In genomic region chr6:88201926-88202700, GRCm38 (mm10) we compare ENCODE assay signal across 12 mouse cellular contexts. TPM values are rescaled to one million over a fixed set of nuclear protein-coding genes. Genes with fewer than 3 reads are reported as not detected.
DNase-seq lines count a peak whose midpoint lies in the region; ATAC-seq lines count a peak whose summit lies in the region.
"Had no signal": no experiment of that assay in that cellular context is flagged by ENCODE, and none has a peak within 500 bp of the region (broad histone marks: within the 10 kb centered on the region; RNA-seq: fewer than 3 reads in every experiment).

No protein-coding gene starts in this region.

- H3K9me3 ChIP-seq in forebrain, embryonic 11.5 days (ENCODE audit: control insufficient read depth, low read length): no peaks in the 10 kb centered on the region
- H3K9me3 ChIP-seq in forebrain, embryonic 15.5 days: no peaks in the 10 kb centered on the region
- no peaks in the 10 kb centered on the region for H3K9me3 ChIP-seq in liver, embryonic 11.5 days (ENCODE audit: control insufficient read depth, low read length)
- H3K9me3 ChIP-seq in embryonic facial prominence, embryonic 15.5 days (replicated peaks): no peaks in the 10 kb centered on the region
- H3K9me3 ChIP-seq in midbrain, embryonic 13.5 days: no peaks in the 10 kb centered on the region

- ATAC-seq in forebrain, embryonic 11.5 days (replicated peaks; ENCODE audit: low FRiP score): no peak
- ATAC-seq in forebrain, embryonic 15.5 days (replicated peaks): no peak
- ATAC-seq in liver, embryonic 11.5 days (replicated peaks; ENCODE audit: low FRiP score): no peak
- no peak for ATAC-seq in embryonic facial prominence, embryonic 15.5 days (ENCODE audit: insufficient number of reproducible peaks, low FRiP score, low TSS enrichment, low read depth)
- ATAC-seq in midbrain, embryonic 13.5 days: no peak
- ATAC-seq in monocyte, adult 5-6 weeks (replicated peaks; ENCODE audit: insufficient number of reproducible peaks, low FRiP score, low TSS enrichment, poor library complexity, severe bottlenecking): no peak

- H3K4me2 ChIP-seq in forebrain, embryonic 11.5 days (ENCODE audit: low read depth, low read length, severe bottlenecking): no peak overlapping the region
- no peak overlapping the region for H3K4me2 ChIP-seq in forebrain, embryonic 15.5 days (replicated peaks)
- H3K4me2 ChIP-seq in liver, embryonic 11.5 days: peak overlapping the region; percentile 60
- H3K4me2 ChIP-seq in embryonic facial prominence, embryonic 15.5 days (replicated peaks): peak overlapping the region; percentile 19; the same call in 1 of the 2 replicates
- peak overlapping the region; percentile 64 for H3K4me2 ChIP-seq in midbrain, embryonic 13.5 days (replicated peaks)

- no peak overlapping the region for H3K4me3 ChIP-seq in forebrain, embryonic 11.5 days (ENCODE audit: low read depth, low read length)
- no peak overlapping the region for H3K4me3 ChIP-seq in forebrain, embryonic 15.5 days
- no peak overlapping the region; the same call in 1 of the 2 replicates for H3K4me3 ChIP-seq in liver, embryonic 11.5 days (ENCODE audit: low read depth, low read length)
- peak overlapping the region; percentile 5 for H3K4me3 ChIP-seq in embryonic facial prominence, embryonic 15.5 days (replicated peaks)
- peak overlapping the region; percentile 47 for H3K4me3 ChIP-seq in midbrain, embryonic 13.5 days (replicated peaks)

- H3K9ac ChIP-seq in forebrain, embryonic 11.5 days (ENCODE audit: low read length): no peak overlapping the region
- H3K9ac ChIP-seq in forebrain, embryonic 15.5 days (replicated peaks): no peak overlapping the region
- H3K9ac ChIP-seq in liver, embryonic 11.5 days (ENCODE audit: low read depth, low read length): no peak overlapping the region
- H3K9ac ChIP-seq in embryonic facial prominence, embryonic 15.5 days: no peak overlapping the region
- no peak overlapping the region for H3K9ac ChIP-seq in midbrain, embryonic 13.5 days (replicated peaks)

- 4% methylated on average over 15 of the region's 15 CpGs for WGBS in forebrain, embryonic 11.5 days
- WGBS in forebrain, embryonic 15.5 days: 7% methylated on average over 15 of the region's 15 CpGs
- 19% methylated on average over 15 of the region's 15 CpGs for WGBS in liver, embryonic 11.5 days
- 24% methylated on average over 15 of the region's 15 CpGs for WGBS in embryonic facial prominence, embryonic 15.5 days
- 3% methylated on average over 15 of the region's 15 CpGs for WGBS in midbrain, embryonic 13.5 days

- H3K27ac ChIP-seq in forebrain, embryonic 11.5 days (ENCODE audit: low read depth, low read length): no peak overlapping the region
- H3K27ac ChIP-seq in forebrain, embryonic 15.5 days (replicated peaks): no peak overlapping the region
- peak overlapping the region; percentile 63 for H3K27ac ChIP-seq in liver, embryonic 11.5 days (ENCODE audit: low read depth, low read length)
- no peak overlapping the region for H3K27ac ChIP-seq in embryonic facial prominence, embryonic 15.5 days (replicated peaks)
- no peak overlapping the region for H3K27ac ChIP-seq in midbrain, embryonic 13.5 days

- no peaks in the 10 kb centered on the region for H3K36me3 ChIP-seq in forebrain, embryonic 11.5 days (ENCODE audit: control insufficient read depth, insufficient read depth, low read length)
- no peaks in the 10 kb centered on the region for H3K36me3 ChIP-seq in forebrain, embryonic 15.5 days
- H3K36me3 ChIP-seq in liver, embryonic 11.5 days (ENCODE audit: control insufficient read depth, insufficient read depth, low read length): no peaks in the 10 kb centered on the region
- no peaks in the 10 kb centered on the region for H3K36me3 ChIP-seq in embryonic facial prominence, embryonic 15.5 days
- H3K36me3 ChIP-seq in midbrain, embryonic 13.5 days: no peaks in the 10 kb centered on the region

- H3K4me1 ChIP-seq in forebrain, embryonic 11.5 days (replicated peaks; ENCODE audit: control insufficient read depth, insufficient read depth, low read length): peaks cover 15% of the 10 kb centered on the region
- peaks cover 24% of the 10 kb centered on the region for H3K4me1 ChIP-seq in forebrain, embryonic 15.5 days
- H3K4me1 ChIP-seq in liver, embryonic 11.5 days (replicated peaks; ENCODE audit: control insufficient read depth, insufficient read depth, low read length): peaks cover 62% of the 10 kb centered on the region
- H3K4me1 ChIP-seq in embryonic facial prominence, embryonic 15.5 days: peaks cover 50% of the 10 kb centered on the region
- H3K4me1 ChIP-seq in midbrain, embryonic 13.5 days (replicated peaks): peaks cover 61% of the 10 kb centered on the region

- peaks cover 95% of the 10 kb centered on the region for H3K27me3 ChIP-seq in forebrain, embryonic 11.5 days (ENCODE audit: control insufficient read depth, insufficient read depth, low read length)
- H3K27me3 ChIP-seq in forebrain, embryonic 15.5 days: peaks cover 92% of the 10 kb centered on the region
- H3K27me3 ChIP-seq in liver, embryonic 11.5 days (replicated peaks; ENCODE audit: control insufficient read depth, insufficient read depth, low read length): peaks cover 90% of the 10 kb centered on the region
- H3K27me3 ChIP-seq in embryonic facial prominence, embryonic 15.5 days: peaks cover 91% of the 10 kb centered on the region
- H3K27me3 ChIP-seq in midbrain, embryonic 13.5 days: peaks cover 99% of the 10 kb centered on the region

- peak; percentile 58 for DNase-seq in forebrain, embryonic 11.5 days (ENCODE audit: low spot score)
- DNase-seq in liver, embryonic 11.5 days (ENCODE audit: low spot score): no peak
- DNase-seq in liver: no peak
- no peak for DNase-seq in spleen, adult 12 weeks (ENCODE audit: low spot score)
- DNase-seq: cerebellum, adult 9-11 months; gastrocnemius, postnatal 25 days had no signal

RNA-seq across cellular contexts. Expression of gene Gata2, which starts 8.4 kb away (rescaled TPM):
- 6.3 and 7.9 TPM in 2 replicates for polyA plus RNA-seq in forebrain, embryonic 11.5 days (2014; fragmentation: Nextera tagmentation; extraction: Ambion mirVana)
- polyA plus RNA-seq in forebrain, embryonic 15.5 days (2015; fragmentation: Nextera tagmentation; extraction: Ambion mirVana): 2.1 and 2.7 TPM in 2 replicates
- 13.3 and 15.9 TPM in 2 replicates for polyA plus RNA-seq in liver, embryonic 11.5 days (2014; fragmentation: Nextera tagmentation; extraction: Ambion mirVana)
- polyA plus RNA-seq in embryonic facial prominence, embryonic 15.5 days (2015; fragmentation: Nextera tagmentation; extraction: Ambion mirVana): 43.8 and 56.3 TPM in 2 replicates
- polyA plus RNA-seq in midbrain, embryonic 13.5 days (2015; fragmentation: Nextera tagmentation; extraction: Ambion mirVana): 25.7 and 38.1 TPM in 2 replicates
- 15.4 to 30.8 TPM (median 28.8 TPM) in 3 replicates for total RNA-seq in monocyte, adult 5-6 weeks (2017)

RNA-seq across cellular contexts. Expression of gene Dnajb8, which starts 20.0 kb away (rescaled TPM):
- not detected in 2 replicates for polyA plus RNA-seq in forebrain, embryonic 11.5 days (2014; fragmentation: Nextera tagmentation; extraction: Ambion mirVana)
- not detected in 2 replicates for polyA plus RNA-seq in forebrain, embryonic 15.5 days (2015; fragmentation: Nextera tagmentation; extraction: Ambion mirVana)
- polyA plus RNA-seq in liver, embryonic 11.5 days (2014; fragmentation: Nextera tagmentation; extraction: Ambion mirVana): not detected in 2 replicates
- not detected in 2 replicates for polyA plus RNA-seq in embryonic facial prominence, embryonic 15.5 days (2015; fragmentation: Nextera tagmentation; extraction: Ambion mirVana)
- polyA plus RNA-seq in midbrain, embryonic 13.5 days (2015; fragmentation: Nextera tagmentation; extraction: Ambion mirVana): not detected in 2 replicates
- 1.4 TPM in 1 of 3 replicates, not detected in the others for total RNA-seq in monocyte, adult 5-6 weeks (2017)
- total RNA-seq: gastrocnemius, postnatal 25 days; layer of hippocampus, postnatal 25 days had no signal
- polyA plus RNA-seq: neural tube, embryonic 14.5 days had no signal

Comparison
In these comparisons a context has a peak if more than half of its experiments do, and no peak if none do; other contexts are left out.
1. H3K4me2 ChIP-seq: peak in liver, embryonic 11.5 days (single experiment), embryonic facial prominence, embryonic 15.5 days (single experiment) and midbrain, embryonic 13.5 days (single experiment); none in forebrain, embryonic 11.5 days (single experiment) and forebrain, embryonic 15.5 days (single experiment).
2. H3K4me3 ChIP-seq: peak in embryonic facial prominence, embryonic 15.5 days (single experiment) and midbrain, embryonic 13.5 days (single experiment); none in forebrain, embryonic 11.5 days (single experiment), forebrain, embryonic 15.5 days (single experiment) and liver, embryonic 11.5 days (single experiment).